Mouse (Mus musculus): ENCODE measurements around the gene Cep68. TPM values are rescaled to one million over a fixed set of nuclear protein-coding genes. Genes with fewer than 3 reads are reported as not detected.
"Not testable (repeated sequence)": the region's sequence is repeated elsewhere in the genome, so short reads cannot be mapped to it uniquely, and the experiment has no call there.

The Cep68 gene
- polyA plus RNA-seq, 1 experiment from 2014 or later = 29.5 TPM

- H3K4me1 ChIP-seq (ENCODE audit: control insufficient read depth, insufficient read depth, low read length); H3K4me3 ChIP-seq (replicated peaks; ENCODE audit: low read depth, low read length); H3K27me3 ChIP-seq (ENCODE audit: control insufficient read depth, insufficient read depth, low read length); DNase-seq; H3K27ac ChIP-seq (replicated peaks; ENCODE audit: low read depth, low read length); H3K9ac ChIP-seq (replicated peaks; ENCODE audit: low read length); H3K9me3 ChIP-seq (ENCODE audit: control insufficient read depth, low read length); H3K4me2 ChIP-seq (ENCODE audit: low read length); ATAC-seq (ENCODE audit: low FRiP score, low TSS enrichment): not testable (repeated sequence)
- peaks cover 70% of the 10 kb centered on the region for H3K36me3 ChIP-seq (ENCODE audit: control insufficient read depth, insufficient read depth, low read length)
- WGBS = 83% methylated on average over 1 of the region's 1 CpGs
These were observed 27.6 kb downstream of the Cep68 start for GRCm38 (mm10) chr11:20221671-20222070.

- ATAC-seq (ENCODE audit: low FRiP score, low TSS enrichment) (no peak), DNase-seq (no peak)
- Histone ChIP-seq H3K27me3 (ENCODE audit: control insufficient read depth, insufficient read depth, low read length) (no peaks in the 10 kb centered on the region), H3K9ac (replicated peaks; ENCODE audit: low read length) (no peak overlapping the region), H3K4me2 (ENCODE audit: low read length) (no peak overlapping the region), H3K9me3 (ENCODE audit: control insufficient read depth, low read length) (no peaks in the 10 kb centered on the region), H3K4me1 (ENCODE audit: control insufficient read depth, insufficient read depth, low read length) (0 out of 2 replicates have a peak, but pooled peaks cover 3% of the 10 kb centered on the region), H3K36me3 (ENCODE audit: control insufficient read depth, insufficient read depth, low read length) (peaks cover 42% of the 10 kb centered on the region), H3K4me3 (replicated peaks; ENCODE audit: low read depth, low read length) (no peak overlapping the region), H3K27ac (replicated peaks; ENCODE audit: low read depth, low read length) (no peak overlapping the region)
- WGBS = 97% methylated on average over 1 of the region's 1 CpGs
These were observed 32.0 kb downstream of the Cep68 start for GRCm38 (mm10) chr11:20217227-20217626.

- no peak for ATAC-seq (ENCODE audit: low FRiP score, low TSS enrichment)
These were observed 32.8 kb downstream of the Cep68 start for GRCm38 (mm10) chr11:20216415-20216814.

GRCm38 (mm10) chr11:20214779-20215178, 34.5 kb downstream of the Cep68 start:
- no peak overlapping the region for H3K9ac ChIP-seq (replicated peaks; ENCODE audit: low read length)
- H3K4me2 ChIP-seq (ENCODE audit: low read length) = no peak overlapping the region
- DNase-seq (no peak), ATAC-seq (ENCODE audit: low FRiP score, low TSS enrichment) (no peak)
- no peaks in the 10 kb centered on the region for H3K9me3 ChIP-seq (ENCODE audit: control insufficient read depth, low read length)
- H3K27ac ChIP-seq (replicated peaks; ENCODE audit: low read depth, low read length) = no peak overlapping the region
- H3K36me3 ChIP-seq (ENCODE audit: control insufficient read depth, insufficient read depth, low read length) = peaks cover 34% of the 10 kb centered on the region
- no peak overlapping the region for H3K4me3 ChIP-seq (replicated peaks; ENCODE audit: low read depth, low read length)
- 94% methylated on average over 1 of the region's 1 CpGs for WGBS
- H3K4me1 ChIP-seq (ENCODE audit: control insufficient read depth, insufficient read depth, low read length) = 0 out of 2 replicates have a peak, but pooled peaks cover 12% of the 10 kb centered on the region
- no peaks in the 10 kb centered on the region for H3K27me3 ChIP-seq (ENCODE audit: control insufficient read depth, insufficient read depth, low read length)

More at GRCm38 (mm10) chr11:20216415-20216814, 32.8 kb downstream of the Cep68 start:
- 90% methylated on average over 4 of the region's 4 CpGs for WGBS
- Histone ChIP-seq H3K27me3 (ENCODE audit: control insufficient read depth, insufficient read depth, low read length) (no peaks in the 10 kb centered on the region), H3K4me1 (ENCODE audit: control insufficient read depth, insufficient read depth, low read length) (0 out of 2 replicates have a peak, but pooled peaks cover 4% of the 10 kb centered on the region), H3K9ac (replicated peaks; ENCODE audit: low read length) (no peak overlapping the region), H3K4me3 (replicated peaks; ENCODE audit: low read depth, low read length) (no peak overlapping the region), H3K9me3 (ENCODE audit: control insufficient read depth, low read length) (no peaks in the 10 kb centered on the region), H3K36me3 (ENCODE audit: control insufficient read depth, insufficient read depth, low read length) (peaks cover 41% of the 10 kb centered on the region), H3K4me2 (ENCODE audit: low read length) (no peak overlapping the region), H3K27ac (replicated peaks; ENCODE audit: low read depth, low read length) (no peak overlapping the region)
- no peak for DNase-seq

- ATAC-seq (ENCODE audit: low FRiP score, low TSS enrichment) = no peak
- 86% methylated on average over 2 of the region's 2 CpGs for WGBS
These were observed 37.4 kb downstream of the Cep68 start for GRCm38 (mm10) chr11:20211838-20212237.

GRCm38 (mm10) chr11:20207589-20207988, 41.6 kb downstream of the Cep68 start:
- Histone ChIP-seq H3K4me2 (ENCODE audit: low read length) (no peak overlapping the region), H3K36me3 (ENCODE audit: control insufficient read depth, insufficient read depth, low read length) (no peaks in the 10 kb centered on the region), H3K27me3 (ENCODE audit: control insufficient read depth, insufficient read depth, low read length) (no peaks in the 10 kb centered on the region), H3K4me1 (ENCODE audit: control insufficient read depth, insufficient read depth, low read length) (peaks cover 29% of the 10 kb centered on the region), H3K27ac (replicated peaks; ENCODE audit: low read depth, low read length) (no peak overlapping the region), H3K9ac (replicated peaks; ENCODE audit: low read length) (no peak overlapping the region), H3K4me3 (replicated peaks; ENCODE audit: low read depth, low read length) (no peak overlapping the region), H3K9me3 (ENCODE audit: control insufficient read depth, low read length) (no peaks in the 10 kb centered on the region)
- no peak for DNase-seq
- 86% methylated on average over 2 of the region's 2 CpGs for WGBS
- no peak for ATAC-seq (ENCODE audit: low FRiP score, low TSS enrichment)

More at GRCm38 (mm10) chr11:20211838-20212237, 37.4 kb downstream of the Cep68 start:
- H3K4me3 ChIP-seq (replicated peaks; ENCODE audit: low read depth, low read length) = no peak overlapping the region
- H3K9me3 ChIP-seq (ENCODE audit: control insufficient read depth, low read length) = no peaks in the 10 kb centered on the region
- H3K4me1 ChIP-seq (ENCODE audit: control insufficient read depth, insufficient read depth, low read length) = 0 out of 2 replicates have a peak, but pooled peaks cover 12% of the 10 kb centered on the region
- no peak overlapping the region for H3K9ac ChIP-seq (replicated peaks; ENCODE audit: low read length)
- no peak overlapping the region for H3K4me2 ChIP-seq (ENCODE audit: low read length)
- peaks cover 8% of the 10 kb centered on the region for H3K36me3 ChIP-seq (ENCODE audit: control insufficient read depth, insufficient read depth, low read length)
- no peak overlapping the region for H3K27ac ChIP-seq (replicated peaks; ENCODE audit: low read depth, low read length)
- no peak for DNase-seq
- no peaks in the 10 kb centered on the region for H3K27me3 ChIP-seq (ENCODE audit: control insufficient read depth, insufficient read depth, low read length)

GRCm38 (mm10) chr11:20206626-20207223, 42.5 kb downstream of the Cep68 start:
- H3K9ac ChIP-seq (replicated peaks; ENCODE audit: low read length) = no peak overlapping the region
- no peaks in the 10 kb centered on the region for H3K27me3 ChIP-seq (ENCODE audit: control insufficient read depth, insufficient read depth, low read length)
- H3K4me1 ChIP-seq (ENCODE audit: control insufficient read depth, insufficient read depth, low read length) = peaks cover 32% of the 10 kb centered on the region
- H3K36me3 ChIP-seq (ENCODE audit: control insufficient read depth, insufficient read depth, low read length) = no peaks in the 10 kb centered on the region
- no peak overlapping the region for H3K27ac ChIP-seq (replicated peaks; ENCODE audit: low read depth, low read length)
- H3K4me3 ChIP-seq (replicated peaks; ENCODE audit: low read depth, low read length) = no peak overlapping the region
- H3K4me2 ChIP-seq (ENCODE audit: low read length) = no peak overlapping the region
- no peaks in the 10 kb centered on the region for H3K9me3 ChIP-seq (ENCODE audit: control insufficient read depth, low read length)
- DNase-seq (no peak), ATAC-seq (ENCODE audit: low FRiP score, low TSS enrichment) (no peak)
- 79% methylated on average over 2 of the region's 2 CpGs for WGBS

- no peak overlapping the region for H3K9ac ChIP-seq (replicated peaks; ENCODE audit: low read length)
- no peaks in the 10 kb centered on the region for H3K36me3 ChIP-seq (ENCODE audit: control insufficient read depth, insufficient read depth, low read length)
- no peak overlapping the region for H3K4me2 ChIP-seq (ENCODE audit: low read length)
- no peak for DNase-seq
- 93% methylated on average over 4 of the region's 4 CpGs for WGBS
- no peak overlapping the region for H3K27ac ChIP-seq (replicated peaks; ENCODE audit: low read depth, low read length)
- no peaks in the 10 kb centered on the region for H3K27me3 ChIP-seq (ENCODE audit: control insufficient read depth, insufficient read depth, low read length)
- peaks cover 23% of the 10 kb centered on the region for H3K4me1 ChIP-seq (ENCODE audit: control insufficient read depth, insufficient read depth, low read length)
- no peaks in the 10 kb centered on the region for H3K9me3 ChIP-seq (ENCODE audit: control insufficient read depth, low read length)
- no peak for ATAC-seq (ENCODE audit: low FRiP score, low TSS enrichment)
- no peak overlapping the region for H3K4me3 ChIP-seq (replicated peaks; ENCODE audit: low read depth, low read length)
These were observed 43.7 kb downstream of the Cep68 start for GRCm38 (mm10) chr11:20205538-20205937.

GRCm38 (mm10) chr11:20204870-20205446, 44.3 kb downstream of the Cep68 start:
- 80% methylated on average over 9 of the region's 9 CpGs for WGBS
- Histone ChIP-seq H3K9ac (replicated peaks; ENCODE audit: low read length) (no peak overlapping the region), H3K4me2 (ENCODE audit: low read length) (no peak overlapping the region), H3K27ac (replicated peaks; ENCODE audit: low read depth, low read length) (no peak overlapping the region), H3K4me1 (ENCODE audit: control insufficient read depth, insufficient read depth, low read length) (peaks cover 23% of the 10 kb centered on the region), H3K4me3 (replicated peaks; ENCODE audit: low read depth, low read length) (no peak overlapping the region), H3K9me3 (ENCODE audit: control insufficient read depth, low read length) (no peaks in the 10 kb centered on the region), H3K27me3 (ENCODE audit: control insufficient read depth, insufficient read depth, low read length) (no peaks in the 10 kb centered on the region), H3K36me3 (ENCODE audit: control insufficient read depth, insufficient read depth, low read length) (no peaks in the 10 kb centered on the region)
- DNase-seq = no peak
- ATAC-seq (ENCODE audit: low FRiP score, low TSS enrichment) = no peak

All from midbrain, embryonic 14.5 days (tissue).